Mouse (Mus musculus) heart, embryonic 11.5 days (tissue): ENCODE measurements around the gene Insm1. TPM values are rescaled to one million over a fixed set of nuclear protein-coding genes. Genes with fewer than 3 reads are reported as not detected.

Experiments
- ATAC-seq: fragments of 200-750 bp; cut with Nextera tagmentation; replicated peaks from 2 replicates; pipeline ENCODE4 v1.8.0; 2017; ENCODE audit warnings: moderate library complexity; ENCODE audit not compliant: insufficient number of reproducible peaks, low FRiP score, low TSS enrichment
- H3K27ac ChIP-seq: fragments of 300-500 bp; sonication (generic); 2 replicates; pipeline ENCODE4 v1.5.1; 2014; ENCODE audit warnings: mild to moderate bottlenecking, low read depth, low read length
- H3K27me3 ChIP-seq: fragments of 300-500 bp; sonication (generic); 2 replicates; pipeline ENCODE4 v1.6.1; 2014; ENCODE audit warnings: mild to moderate bottlenecking, low read length, mixed read lengths; ENCODE audit not compliant: control insufficient read depth, insufficient read depth
- H3K36me3 ChIP-seq: fragments of 300-500 bp; sonication (generic); 2 replicates; pipeline ENCODE4 v1.6.1; 2014; ENCODE audit warnings: mild to moderate bottlenecking, low read length, moderate library complexity, mixed read lengths; ENCODE audit not compliant: control insufficient read depth, insufficient read depth
- H3K4me1 ChIP-seq: fragments of 300-500 bp; sonication (generic); 2 replicates; pipeline ENCODE4 v1.6.1; 2014; ENCODE audit warnings: low read length; ENCODE audit not compliant: control insufficient read depth, insufficient read depth
- H3K4me2 ChIP-seq: fragments of 300-500 bp; sonication (generic); 2 replicates; pipeline ENCODE4 v1.6.1; 2014; ENCODE audit warnings: mild to moderate bottlenecking, moderate library complexity
- H3K4me3 ChIP-seq: fragments of 300-500 bp; sonication (generic); 2 replicates; pipeline ENCODE4 v1.5.1; 2014; ENCODE audit warnings: low read depth, low read length
- H3K9ac ChIP-seq: fragments of 300-500 bp; sonication (generic); 2 replicates; pipeline ENCODE4 v1.6.1; 2014; ENCODE audit warnings: mild to moderate bottlenecking, low read depth, low read length, moderate library complexity
- H3K9me3 ChIP-seq: fragments of 300-500 bp; sonication (generic); replicated peaks from 2 replicates; pipeline ENCODE4 v1.6.1; 2016; ENCODE audit warnings: low read length; ENCODE audit not compliant: control insufficient read depth
- WGBS: fragments of 180-500 bp; shearing (Covaris S2); extraction: QIAGEN DNeasy Blood & Tissue Kit; methylation state at CpG from one replicate; pipeline ENCODE4 v1.1.7; 2014; ENCODE audit not compliant: insufficient replicate concordance; 5-methylcytosine and 5-hydroxymethylcytosine counted together
- polyA plus RNA-seq: library from polyadenylated mRNA; unstranded; fragments of >200 nt; fragmentation: Nextera tagmentation; extraction: Ambion mirVana; gene quantifications from 2 replicates; pipeline ENCODE4 v1.2.1, GENCODE M21; 2014

Insm1 gene
- polyA plus RNA-seq, 1 experiment from 2014 or later: not detected

DNA sequence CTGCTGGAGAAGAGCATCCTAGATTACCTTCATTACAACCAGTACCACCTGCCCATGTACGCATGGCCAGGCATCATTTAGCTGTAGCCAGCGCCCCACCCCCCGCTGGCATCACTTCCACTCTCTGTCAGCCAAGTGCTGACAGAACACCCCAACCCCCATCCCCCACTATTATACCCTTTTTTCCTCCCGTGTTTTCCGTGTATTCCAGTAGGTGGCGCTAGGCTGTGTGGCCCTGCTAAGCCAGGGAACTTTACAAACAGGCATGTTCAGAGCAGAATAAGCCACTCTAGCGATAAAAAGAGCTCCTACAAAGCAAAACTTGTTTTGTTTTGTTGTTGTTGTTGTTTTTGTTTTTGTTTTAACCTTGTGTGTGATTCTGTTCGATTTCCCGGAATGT, 7.0 kb upstream of the Insm1 start:
- no peak for ATAC-seq
- Histone ChIP-seq H3K9ac (no peak overlapping the region), H3K27me3 (peaks cover 40% of the 10 kb centered on the region), H3K27ac (no peak overlapping the region), H3K4me2 (no peak overlapping the region), H3K4me1 (peaks cover 5% of the 10 kb centered on the region), H3K4me3 (no peak overlapping the region), H3K36me3 (no peaks in the 10 kb centered on the region), H3K9me3 (no peaks in the 10 kb centered on the region)
- 3% methylated on average over 9 of the region's 9 CpGs for WGBS

DNA sequence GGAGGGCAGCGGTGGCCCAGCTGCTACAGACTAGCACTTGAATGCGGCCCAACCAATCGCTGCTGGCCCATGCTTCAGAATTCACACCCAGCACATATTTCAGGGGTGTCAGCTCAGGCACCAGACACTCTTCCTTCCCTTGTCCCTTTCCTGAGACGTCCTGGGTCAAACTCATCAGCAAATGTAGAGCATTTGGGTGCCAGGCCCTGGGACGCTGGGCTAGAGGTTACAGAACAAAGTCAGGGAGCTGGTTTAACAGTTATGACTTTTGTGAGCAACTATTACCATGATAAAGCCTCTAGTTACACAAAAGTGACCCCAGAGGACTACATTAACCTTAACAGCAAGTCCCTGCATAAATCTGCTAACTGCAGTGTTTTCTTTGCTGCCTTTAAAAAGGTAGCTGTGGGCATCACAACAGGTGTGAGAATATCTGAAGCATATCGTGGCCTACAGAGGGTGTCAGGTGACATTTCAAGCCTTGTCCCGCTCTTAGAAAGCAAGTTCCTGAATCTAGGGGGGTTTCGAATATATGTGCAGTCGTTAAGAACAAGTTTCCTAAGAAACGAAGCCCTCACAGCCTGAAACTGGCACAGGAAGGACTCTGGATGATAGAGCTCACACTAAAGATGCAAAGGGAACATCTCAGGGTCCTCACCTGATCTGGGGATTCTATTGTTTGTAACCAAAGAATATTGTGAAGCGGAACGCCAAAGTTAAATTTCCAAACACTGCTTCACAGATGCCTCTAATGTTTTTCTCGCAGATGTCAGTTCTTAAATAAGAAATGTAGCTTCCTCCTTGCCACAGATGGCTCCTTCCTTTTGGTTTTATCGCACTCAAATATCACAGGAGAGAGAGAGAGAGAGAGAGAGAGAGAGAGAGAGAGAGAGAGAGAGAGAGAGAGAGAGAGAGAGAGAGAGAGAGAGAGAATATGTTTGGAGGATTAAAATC, 5.3 kb upstream of the Insm1 start:
- ATAC-seq: no peak
- Histone ChIP-seq H3K4me2 (no peak overlapping the region), H3K9me3 (no peaks in the 10 kb centered on the region), H3K36me3 (no peaks in the 10 kb centered on the region), H3K9ac (no peak overlapping the region), H3K27me3 (peaks cover 53% of the 10 kb centered on the region), H3K4me3 (no peak overlapping the region), H3K27ac (no peak overlapping the region), H3K4me1 (peaks cover 9% of the 10 kb centered on the region)
- WGBS: 19% methylated on average over 13 of the region's 14 CpGs

DNA sequence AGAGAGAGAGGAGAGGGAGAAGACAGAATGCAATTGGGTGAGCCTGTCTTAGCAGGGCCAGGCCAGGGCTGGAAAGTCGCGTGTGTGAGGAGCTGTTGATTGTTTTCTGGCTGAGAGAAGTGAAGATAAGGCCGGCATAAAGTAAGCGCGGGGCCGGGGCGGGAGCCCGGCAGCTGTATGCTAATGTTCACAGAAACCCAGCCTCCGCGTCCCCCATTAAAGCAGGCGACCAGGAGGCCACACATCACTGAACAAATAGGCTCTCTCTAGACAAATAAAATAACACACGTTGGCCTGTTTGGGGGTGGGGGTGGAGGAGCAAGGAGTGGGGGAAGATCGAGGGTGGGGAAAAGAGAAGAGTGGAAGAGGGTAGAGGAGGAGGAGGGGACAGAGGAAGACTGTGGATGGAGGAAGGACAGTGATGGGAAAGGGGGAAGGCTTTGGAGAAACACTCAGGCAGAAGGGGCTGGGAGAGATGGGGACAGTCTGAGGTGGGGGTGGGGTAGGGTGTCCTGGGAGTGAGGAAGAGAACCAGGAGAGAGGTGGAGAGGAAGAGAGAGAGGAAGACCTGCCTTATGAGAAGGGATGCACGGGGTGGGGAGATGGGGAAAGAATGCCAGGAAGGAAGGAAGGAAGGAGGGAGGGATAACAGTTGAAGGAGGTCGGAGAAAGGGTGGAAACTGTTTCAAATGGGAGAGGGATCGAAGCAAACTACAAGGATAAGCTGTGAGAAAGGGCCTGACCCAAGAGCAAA, 4.3 kb upstream of the Insm1 start:
- peaks cover 63% of the 10 kb centered on the region for H3K27me3 ChIP-seq
- no peak overlapping the region for H3K9ac ChIP-seq
- peaks cover 17% of the 10 kb centered on the region for H3K4me1 ChIP-seq
- H3K9me3 ChIP-seq: no peaks in the 10 kb centered on the region
- H3K36me3 ChIP-seq: no peaks in the 10 kb centered on the region
- no peak for ATAC-seq
- WGBS: under 1% methylated on average over 16 of the region's 16 CpGs
- H3K4me2 ChIP-seq: peak overlapping the region; percentile 69
- no peak overlapping the region; the same call in 1 of the 2 replicates for H3K4me3 ChIP-seq
- H3K27ac ChIP-seq: no peak overlapping the region

DNA sequence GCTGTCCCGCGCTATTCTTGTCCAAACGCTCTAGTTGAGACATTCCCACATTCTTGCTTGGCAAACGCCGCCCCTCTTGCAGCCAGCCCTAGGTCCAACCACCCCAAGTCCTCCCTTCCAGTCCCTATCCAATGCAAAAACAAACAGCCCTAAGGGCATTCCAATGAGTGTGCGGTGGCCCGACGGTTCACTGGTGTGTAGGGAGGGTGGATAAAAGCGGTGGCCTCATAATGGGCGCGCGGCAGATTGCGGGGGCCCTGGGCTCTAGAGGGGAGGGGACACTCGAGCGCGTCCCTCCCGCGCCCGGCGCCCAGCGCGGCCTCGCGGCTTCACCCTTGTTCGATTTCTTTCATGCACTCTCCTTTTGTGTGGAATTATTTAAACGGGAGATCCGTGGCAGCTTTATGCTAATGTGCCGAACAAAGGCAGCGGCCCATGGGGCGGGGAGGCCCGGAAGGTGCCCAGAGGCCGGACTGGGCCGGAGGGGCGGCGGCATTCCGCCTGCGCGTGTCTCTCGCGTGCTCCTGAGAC, 3.5 kb upstream of the Insm1 start:
- H3K27me3 ChIP-seq: peaks cover 71% of the 10 kb centered on the region
- no peak overlapping the region for H3K9ac ChIP-seq
- no peaks in the 10 kb centered on the region for H3K9me3 ChIP-seq
- no peak for ATAC-seq
- under 1% methylated on average over 40 of the region's 40 CpGs for WGBS
- H3K27ac ChIP-seq: no peak overlapping the region
- H3K36me3 ChIP-seq: no peaks in the 10 kb centered on the region
- peak overlapping the region; percentile 38 for H3K4me3 ChIP-seq
- H3K4me2 ChIP-seq: peak overlapping the region; percentile 69
- peaks cover 19% of the 10 kb centered on the region for H3K4me1 ChIP-seq

DNA sequence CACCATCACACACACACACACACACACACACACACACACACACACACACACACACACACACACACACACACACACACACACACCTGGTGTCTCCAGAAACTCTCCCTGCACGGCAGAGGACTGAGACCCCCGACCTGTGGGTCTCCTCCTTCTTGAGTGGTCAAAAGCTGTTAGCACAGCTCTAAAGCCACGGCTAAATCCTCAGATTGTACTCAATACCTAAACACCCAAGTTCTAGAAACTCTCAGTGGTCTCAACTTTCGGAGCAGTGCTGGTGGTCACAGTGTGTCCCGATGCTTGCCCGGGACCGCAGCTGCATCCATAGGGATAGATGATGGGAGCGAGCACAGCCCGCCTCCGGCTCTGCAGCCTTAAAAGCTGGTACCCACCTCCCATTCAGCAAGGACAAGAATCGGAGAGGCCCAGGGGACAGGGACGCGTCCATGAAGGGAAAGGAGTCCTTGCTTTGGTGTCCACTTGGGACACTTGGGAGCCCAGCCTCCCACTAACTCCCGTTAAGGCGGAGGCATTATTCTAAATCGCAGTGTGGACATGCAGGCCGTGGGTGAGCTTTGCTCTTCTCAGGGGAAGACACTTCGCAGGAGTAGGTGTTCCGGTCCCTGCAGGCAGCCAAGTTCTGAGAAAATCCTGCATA, 2.7 kb upstream of the Insm1 start:
- Histone ChIP-seq H3K4me2 (no peak overlapping the region; the same call in 1 of the 2 replicates), H3K9me3 (no peaks in the 10 kb centered on the region), H3K9ac (no peak overlapping the region)

DNA sequence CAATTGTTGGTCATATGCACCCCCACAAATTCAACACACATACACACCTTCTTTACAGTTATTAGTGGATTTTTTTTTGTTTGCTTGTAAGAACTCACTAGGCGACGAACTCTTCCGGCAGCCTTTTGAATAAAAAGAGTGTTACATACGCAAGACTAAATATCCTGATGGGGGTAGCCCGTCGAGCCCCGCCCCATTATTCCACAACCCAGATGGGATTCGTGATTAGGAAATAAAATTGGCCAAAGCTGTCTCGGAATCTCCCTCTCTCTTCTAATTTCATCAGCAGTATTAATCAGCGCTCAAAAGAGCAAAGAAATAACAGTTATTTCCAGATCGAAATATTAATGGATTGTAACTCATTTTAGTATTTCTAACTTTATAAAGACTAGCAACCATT, 1.9 kb upstream of the Insm1 start:
- no peaks in the 10 kb centered on the region for H3K9me3 ChIP-seq
- no peak overlapping the region for H3K27ac ChIP-seq
- H3K9ac ChIP-seq: no peak overlapping the region
- H3K4me1 ChIP-seq: peaks cover 23% of the 10 kb centered on the region
- peaks cover 86% of the 10 kb centered on the region for H3K27me3 ChIP-seq
- no peak overlapping the region for H3K4me3 ChIP-seq
- no peak overlapping the region for H3K4me2 ChIP-seq
- no peak for ATAC-seq
- WGBS: 14% methylated on average over 11 of the region's 11 CpGs
- H3K36me3 ChIP-seq: no peaks in the 10 kb centered on the region

More for the DNA sequence above, 2.7 kb upstream of the Insm1 start:
- H3K4me3 ChIP-seq: no peak overlapping the region; the same call in 1 of the 2 replicates
- ATAC-seq: no peak
- no peaks in the 10 kb centered on the region for H3K36me3 ChIP-seq
- no peak overlapping the region for H3K27ac ChIP-seq
- H3K4me1 ChIP-seq: peaks cover 25% of the 10 kb centered on the region
- 3% methylated on average over 19 of the region's 19 CpGs for WGBS
- peaks cover 79% of the 10 kb centered on the region for H3K27me3 ChIP-seq

DNA sequence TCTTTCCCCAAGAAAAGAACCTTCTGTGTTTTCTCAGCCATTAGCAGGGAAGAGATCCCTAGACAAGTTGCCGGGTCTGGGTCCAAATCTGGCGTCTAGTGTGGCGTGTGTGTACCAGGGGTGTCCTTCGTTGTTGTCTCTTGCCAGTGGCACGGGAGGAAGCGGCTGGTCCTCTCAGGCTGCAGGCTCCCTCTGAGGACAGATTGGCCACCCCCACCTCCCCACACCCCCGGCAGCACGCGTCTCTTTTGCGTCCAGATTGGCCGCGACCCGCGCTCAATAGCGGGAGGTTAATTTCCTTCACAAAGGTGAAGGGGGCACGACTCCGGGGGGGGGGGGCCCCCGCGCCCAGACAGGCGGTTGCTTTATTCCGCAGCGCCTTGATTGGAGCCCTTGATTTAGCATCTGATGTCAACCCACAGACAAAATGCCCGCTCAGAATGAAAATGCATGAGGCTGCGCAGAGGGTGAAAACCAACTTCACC, 1.1 kb upstream of the Insm1 start:
- H3K4me1 ChIP-seq: peaks cover 23% of the 10 kb centered on the region
- 1% methylated on average over 24 of the region's 24 CpGs for WGBS
- no peaks in the 10 kb centered on the region for H3K9me3 ChIP-seq
- H3K36me3 ChIP-seq: no peaks in the 10 kb centered on the region
- H3K4me2 ChIP-seq: peak overlapping the region; percentile 96
- peak overlapping the region; percentile 54; the same call in 1 of the 2 replicates for H3K4me3 ChIP-seq
- H3K9ac ChIP-seq: no peak overlapping the region
- no peak for ATAC-seq
- no peak overlapping the region for H3K27ac ChIP-seq
- peaks cover 90% of the 10 kb centered on the region for H3K27me3 ChIP-seq

DNA sequence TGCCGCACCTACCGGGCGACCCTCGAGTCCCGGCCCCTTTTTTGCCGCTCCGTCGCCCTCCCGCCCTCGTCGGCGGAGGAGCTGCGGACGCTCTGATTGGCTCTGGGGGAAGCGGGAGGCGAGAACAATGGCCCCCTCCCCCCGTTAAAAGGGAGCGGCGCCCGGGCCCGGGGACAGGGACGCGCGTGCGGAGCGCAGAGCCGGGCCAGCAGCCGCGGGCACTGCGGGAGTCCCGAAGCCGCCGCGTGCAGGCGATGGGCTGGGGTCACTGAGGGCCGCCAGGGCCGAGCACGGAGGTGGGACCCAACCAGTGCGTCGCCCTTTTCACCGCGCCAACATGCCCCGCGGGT, 183 bp downstream of the Insm1 start:
- no peaks in the 10 kb centered on the region for H3K36me3 ChIP-seq
- peak overlapping the region; percentile 54 for H3K4me3 ChIP-seq
- WGBS: under 1% methylated on average over 44 of the region's 44 CpGs
- peaks cover 23% of the 10 kb centered on the region for H3K4me1 ChIP-seq
- peaks cover 91% of the 10 kb centered on the region for H3K27me3 ChIP-seq
- H3K27ac ChIP-seq: no peak overlapping the region
- no peak overlapping the region; the same call in 1 of the 2 replicates for H3K9ac ChIP-seq
- peak overlapping the region; percentile 96 for H3K4me2 ChIP-seq
- ATAC-seq: 0 out of 2 replicates have a peak, but pooled peaks have one; percentile 8
- H3K9me3 ChIP-seq: no peaks in the 10 kb centered on the region
